Mouse (Mus musculus) retina, postnatal 7 days (tissue): Measurements from ENCODE around the gene Utf1.
A peak's percentile ranks its signal among the peaks of the same experiment; 100 is the strongest.

Experiments
- DNase-seq: peaks from one replicate; pipeline ENCODE4 v3.0.0-alpha.2; 2012; ENCODE audit warnings: low read depth, low spot score

Utf1 gene

DNA sequence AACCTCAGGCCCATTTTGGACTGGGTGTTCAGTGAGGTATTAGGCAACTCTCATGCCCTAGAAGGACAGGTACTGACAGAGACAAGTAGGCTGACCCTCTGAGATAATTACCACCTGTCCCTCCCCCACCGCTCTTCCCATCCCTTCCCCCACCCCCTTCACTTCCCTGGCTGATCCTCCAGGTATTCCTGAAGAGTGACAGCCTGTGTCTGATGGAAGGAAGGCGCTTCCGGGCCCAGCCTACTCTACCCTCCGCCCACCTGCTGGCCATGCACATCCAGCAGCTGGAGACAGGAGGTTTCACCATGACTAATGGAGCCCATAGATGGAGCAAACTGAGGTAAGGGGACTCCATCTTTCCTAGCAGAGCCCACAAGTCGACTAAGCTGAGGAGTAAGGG, 5.8 kb upstream of the Utf1 start:
- DNase-seq, result no peak

DNA sequence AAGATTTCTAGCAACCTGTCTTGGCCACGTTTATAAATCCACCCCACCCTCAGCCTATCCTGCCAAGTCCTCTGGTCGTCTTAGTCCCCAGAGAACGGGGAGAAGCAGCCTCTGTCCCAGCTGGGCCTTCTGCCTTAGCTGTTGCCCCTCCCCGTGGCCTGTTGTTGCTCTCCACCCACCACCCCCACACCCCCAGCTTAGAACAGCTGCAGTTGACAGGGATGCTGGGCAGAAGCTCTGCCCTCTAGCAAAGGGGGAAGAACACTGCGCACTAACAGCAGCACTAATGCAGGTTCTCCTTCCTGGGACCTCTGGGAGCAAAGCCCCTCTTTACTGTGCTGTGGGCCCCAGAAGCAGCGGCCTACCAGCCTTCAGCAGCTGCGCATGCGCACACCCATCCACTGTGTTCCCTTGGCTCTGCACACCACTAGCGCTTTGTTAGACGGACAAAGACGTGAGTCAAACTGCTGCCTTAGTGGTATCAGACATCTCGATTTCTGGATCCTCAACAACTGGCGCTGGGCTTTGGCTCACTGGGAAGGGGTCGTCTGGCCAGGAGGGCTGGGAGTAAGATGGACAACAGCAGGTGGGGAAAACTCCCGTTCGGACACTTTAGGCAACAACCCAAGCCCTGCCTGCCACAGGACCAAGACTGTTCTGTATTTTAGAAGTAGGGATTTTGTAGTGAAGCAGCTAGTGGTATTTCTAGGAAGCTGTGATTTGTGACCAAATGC, 2.9 kb upstream of the Utf1 start:
- no peak for DNase-seq

DNA sequence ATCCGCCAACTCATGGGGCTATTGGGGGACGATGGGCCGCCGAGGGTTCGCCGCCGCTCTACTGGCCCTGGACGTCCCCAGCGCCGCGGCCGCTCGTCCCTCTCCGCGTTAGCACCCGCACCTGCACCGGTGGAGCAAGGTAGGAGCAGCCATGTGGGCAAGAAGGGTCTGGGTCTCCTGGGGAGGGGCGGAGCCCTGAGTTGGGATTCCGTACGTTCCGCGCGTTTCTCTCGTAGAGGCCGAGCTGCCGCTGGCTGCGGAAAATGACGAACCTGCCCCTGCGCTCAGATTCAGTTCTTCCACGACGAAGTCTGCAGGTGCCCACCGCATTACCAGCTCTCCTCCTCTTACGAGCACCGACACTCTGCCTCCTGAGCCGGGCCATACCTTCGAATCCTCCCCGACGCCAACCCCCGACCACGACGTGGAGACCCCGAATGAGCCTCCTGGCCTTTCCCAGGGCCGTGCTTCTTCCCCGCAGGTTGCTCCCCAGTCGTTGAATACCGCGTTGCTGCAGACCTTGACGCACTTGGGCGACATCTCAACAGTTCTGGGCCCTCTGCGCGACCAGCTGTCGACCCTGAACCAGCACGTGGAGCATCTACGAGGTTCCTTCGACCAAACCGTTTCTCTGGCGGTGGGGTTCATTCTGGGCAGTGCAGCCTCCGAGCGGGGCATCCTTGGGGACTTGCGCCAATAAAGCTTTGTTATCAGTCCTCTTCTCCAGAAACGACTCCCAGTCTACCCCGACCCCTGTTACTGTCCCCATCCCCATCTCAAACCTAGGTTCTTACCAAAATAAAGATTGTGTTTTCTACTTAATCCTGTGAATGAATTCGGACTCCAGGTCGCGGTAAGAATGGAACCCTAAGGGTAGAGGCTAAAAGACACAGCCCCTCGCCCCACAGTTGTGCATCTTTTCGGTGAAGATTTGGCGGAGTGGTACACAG, 977 bp downstream of the Utf1 start:
- DNase-seq, result no peak

DNA sequence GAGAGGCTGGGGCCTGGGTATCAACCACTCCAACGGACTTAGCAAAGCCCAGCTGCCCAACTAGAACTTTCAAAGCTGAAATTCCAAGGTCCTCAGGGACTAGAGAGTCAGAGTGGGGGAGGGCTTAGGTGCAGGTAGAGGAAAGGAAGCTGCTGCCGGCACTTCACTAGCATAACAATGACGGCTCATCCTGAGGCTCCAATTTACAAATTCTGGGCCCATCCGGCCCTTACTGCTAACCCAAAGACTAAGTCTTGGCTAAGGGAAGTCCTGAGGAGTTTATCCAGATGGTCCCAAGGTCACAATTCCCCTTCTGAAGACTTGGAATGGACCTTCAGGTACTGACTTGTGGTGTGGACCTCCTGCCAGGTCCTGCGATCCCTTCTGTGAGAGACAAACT, 1.9 kb downstream of the Utf1 start:
- no peak for DNase-seq

DNA sequence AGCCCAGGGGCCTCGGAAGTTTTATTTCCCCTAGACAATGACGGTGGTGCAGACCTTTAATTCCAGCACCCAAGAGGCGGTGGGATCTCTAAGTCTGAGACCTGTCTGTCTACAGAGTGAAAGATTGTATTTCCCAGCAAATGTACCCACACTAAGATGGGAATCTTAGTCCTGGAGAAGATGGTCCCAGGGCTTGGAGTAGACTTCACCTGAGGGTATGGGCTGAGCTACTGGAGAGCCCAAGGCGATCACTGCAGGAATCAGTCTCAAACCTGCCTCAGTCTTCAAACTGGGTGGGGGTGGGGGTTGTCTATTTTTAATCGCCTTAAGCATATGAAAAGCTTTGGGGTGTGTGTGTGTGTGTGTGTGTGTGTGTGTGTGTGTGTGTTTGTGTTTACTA, 2.4 kb downstream of the Utf1 start:
- DNase-seq, result no peak

DNA sequence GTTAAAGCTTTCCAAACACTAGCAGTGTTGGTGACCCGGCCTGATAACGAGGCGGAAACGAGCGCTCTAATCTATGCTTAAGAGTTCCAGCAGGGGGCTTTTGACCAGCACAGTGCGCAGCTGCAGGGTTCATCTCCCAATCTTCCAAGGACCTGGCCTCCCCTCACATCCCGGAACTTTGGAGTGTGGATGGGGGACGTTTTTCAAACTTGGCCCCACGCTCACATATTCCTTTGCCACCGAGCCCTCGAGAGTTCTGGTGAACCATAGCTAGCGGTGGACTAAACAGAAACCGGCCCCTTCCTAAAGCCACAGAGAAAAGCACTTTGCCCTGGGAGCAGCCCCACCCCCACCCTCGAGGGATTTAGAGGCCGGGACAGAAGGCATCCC, 6.3 kb downstream of the Utf1 start:
- no peak for DNase-seq

DNA sequence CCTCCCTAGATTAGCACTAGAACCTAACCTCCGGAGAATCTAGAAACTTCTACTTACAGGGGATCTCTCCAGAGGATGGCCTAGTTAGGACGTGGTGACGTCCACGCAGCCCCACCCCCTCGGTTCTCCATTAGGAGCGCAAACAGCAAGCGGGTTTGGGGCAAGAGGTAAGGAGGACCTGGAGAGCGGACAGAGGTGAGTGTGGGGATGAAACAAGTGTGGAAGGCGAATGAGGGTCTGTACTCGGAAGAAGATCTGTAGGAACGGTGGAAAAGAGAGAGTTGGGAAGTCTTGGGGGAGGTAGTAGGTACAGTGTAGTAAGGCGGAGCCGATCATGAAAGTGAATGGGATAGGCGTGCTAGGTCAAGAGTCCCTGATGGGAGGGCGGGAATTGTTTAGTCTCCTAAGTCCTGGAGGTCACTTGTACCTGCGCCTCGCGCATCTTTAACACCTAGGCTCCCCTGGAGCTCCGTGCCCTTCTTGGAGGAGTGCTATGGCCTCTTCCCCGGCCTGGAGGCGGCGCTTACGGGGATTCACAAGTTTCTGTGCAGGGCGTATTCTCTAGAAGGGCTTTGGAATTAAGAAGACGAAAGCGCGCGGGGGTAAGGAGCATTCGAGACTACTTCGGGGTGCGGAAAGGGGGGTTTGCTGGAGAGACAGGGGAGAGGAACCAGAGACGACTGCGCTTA, 6.8 kb downstream of the Utf1 start:
- peak; percentile 21 for DNase-seq

DNA sequence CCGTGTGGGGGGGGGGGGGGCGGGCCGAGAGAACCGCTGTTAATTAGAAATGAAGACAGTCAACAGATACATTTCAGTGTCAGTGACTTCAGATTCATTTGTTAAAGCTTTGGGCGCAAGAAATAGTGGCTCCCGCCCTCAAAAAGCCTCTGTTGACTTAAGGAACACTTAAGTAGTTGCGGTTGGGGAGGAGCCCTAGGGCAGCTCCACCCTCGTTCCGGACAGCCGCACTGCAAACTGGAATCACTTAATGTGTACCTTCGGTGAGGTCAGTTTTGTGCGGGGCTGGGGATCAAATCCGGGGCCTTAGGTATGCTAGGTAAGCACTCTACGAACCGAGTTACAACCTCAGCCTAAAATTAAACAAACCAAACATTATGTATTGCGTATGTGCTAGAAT, 7.5 kb downstream of the Utf1 start:
- no peak for DNase-seq

DNA sequence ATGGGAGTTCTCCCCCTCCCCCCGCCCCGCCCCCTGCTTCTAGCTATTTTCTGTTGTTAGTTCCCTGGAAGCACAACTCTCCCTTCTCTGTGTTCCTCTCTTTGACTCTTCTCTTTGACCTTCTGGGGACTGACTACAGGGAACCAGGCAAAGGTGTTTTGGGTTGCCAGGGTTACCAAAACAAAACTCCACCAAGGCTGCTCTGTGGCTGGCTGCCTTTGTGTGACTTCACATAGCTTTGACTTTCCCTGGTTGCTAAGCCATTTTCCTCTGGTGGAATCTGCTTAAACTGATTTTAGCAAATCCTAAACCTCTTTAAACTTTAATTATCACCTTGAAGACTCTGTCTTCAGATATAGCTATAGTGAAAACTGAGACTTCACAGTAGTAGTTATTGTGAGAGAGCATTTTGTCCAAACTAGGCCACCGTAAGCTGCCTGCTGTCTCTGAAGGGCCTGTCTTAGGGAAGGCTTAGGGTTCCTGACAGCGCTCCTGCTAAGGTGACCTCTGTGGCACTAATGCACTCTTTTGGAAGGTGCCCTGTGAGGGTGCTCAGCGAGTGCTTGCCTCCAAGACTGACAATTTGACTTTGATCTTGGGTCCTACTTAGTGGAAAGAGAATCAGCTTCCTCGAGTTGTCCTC, 8.5 kb downstream of the Utf1 start:
- no peak for DNase-seq

DNA sequence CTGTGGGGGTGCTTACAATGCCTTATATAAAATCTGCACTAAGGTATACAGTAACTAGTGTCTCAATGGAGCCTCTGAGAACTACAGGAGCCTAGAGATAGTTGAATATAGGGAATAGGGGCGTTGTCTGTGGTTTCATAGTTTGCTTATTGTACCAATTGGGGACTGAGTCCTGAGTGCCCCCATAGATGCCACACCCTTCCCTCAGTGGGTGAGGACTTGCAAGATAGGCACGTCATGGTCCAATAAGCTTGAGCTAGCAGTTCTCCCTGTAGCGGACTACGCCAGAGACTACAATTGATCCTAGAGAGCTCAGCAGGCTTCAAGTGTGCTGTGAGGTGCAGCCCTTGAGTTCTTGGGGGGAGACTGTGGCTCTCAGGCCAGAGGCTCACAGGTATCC, 11.9 kb downstream of the Utf1 start:
- DNase-seq, result no peak

DNA sequence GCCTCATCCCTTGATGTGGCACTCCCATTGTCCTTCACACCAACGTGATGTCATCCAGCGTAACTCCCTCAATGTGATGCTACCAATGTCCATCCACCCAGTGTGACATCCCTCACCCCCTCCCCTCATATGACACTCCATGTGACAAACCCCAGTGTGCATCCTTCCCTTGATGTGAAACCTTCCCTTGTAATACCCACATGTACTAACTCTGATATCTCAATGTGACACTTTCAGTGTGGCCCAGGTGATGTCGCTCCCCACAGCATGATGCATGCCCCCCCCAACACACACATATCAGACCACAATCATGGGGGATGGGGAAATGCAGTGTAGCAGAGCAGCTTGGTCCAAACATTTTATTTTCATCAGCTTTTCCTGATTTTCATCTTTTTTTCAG, 13.1 kb downstream of the Utf1 start:
- no peak for DNase-seq

DNA sequence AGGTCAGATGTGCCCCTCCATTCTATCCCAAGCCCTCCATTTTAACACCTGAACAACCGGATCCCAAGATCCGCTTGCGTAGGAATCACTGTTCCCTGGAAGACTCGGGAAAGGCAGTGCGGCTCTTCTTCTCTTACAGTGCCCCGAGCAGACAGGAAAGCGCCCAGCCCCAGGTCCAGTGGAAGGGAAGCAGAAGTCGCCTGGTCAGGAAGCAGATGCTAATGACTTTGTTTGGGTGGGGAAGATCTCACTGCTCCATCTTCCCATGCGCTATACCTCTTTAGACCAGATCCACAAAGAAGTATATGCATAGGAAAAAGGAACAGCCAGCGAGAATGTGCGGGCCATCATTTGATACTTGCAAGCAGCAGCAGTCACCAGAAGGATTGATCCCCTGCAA, 13.8 kb downstream of the Utf1 start:
- no peak for DNase-seq

DNA sequence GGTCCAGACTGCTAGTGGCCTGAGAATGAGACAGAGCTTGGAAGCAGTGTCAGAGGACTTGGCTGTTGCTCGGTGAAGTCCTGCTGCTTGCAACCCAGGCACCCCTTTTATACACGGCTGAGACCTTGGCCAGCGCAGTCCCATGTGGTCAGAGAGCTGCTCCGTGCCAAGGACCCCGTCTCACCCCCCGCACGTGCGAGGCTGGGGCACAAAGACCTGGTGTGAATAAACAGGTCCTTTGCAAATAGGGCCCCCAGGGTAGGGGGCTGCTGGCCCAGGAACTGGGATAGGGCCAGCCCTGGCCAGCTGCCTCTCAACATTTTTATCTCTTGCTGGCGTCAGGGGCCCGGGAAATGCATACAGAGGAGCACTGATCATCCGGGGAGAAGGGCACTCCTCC, 14.4 kb downstream of the Utf1 start:
- no peak for DNase-seq

DNA sequence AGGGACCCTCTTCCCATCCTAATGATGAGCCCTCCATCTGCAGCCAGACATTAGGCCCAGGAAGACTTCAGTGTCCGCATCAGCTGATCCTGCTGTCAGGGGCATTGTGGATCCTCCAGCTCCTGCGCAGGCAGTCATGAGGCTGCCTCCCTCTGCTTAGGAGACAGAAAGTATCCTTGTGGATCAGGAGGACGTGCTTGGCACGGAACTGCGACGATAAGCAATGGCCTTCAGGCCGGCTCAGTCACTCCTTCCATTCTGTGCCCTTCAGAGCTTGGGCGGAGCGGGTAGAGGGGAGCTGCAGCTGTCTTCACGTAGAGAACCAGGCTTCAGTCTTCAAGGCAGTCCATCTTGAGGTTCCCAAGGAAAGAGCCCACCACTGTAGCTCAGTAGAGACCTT, 17.6 kb downstream of the Utf1 start:
- DNase-seq, result no peak

DNA sequence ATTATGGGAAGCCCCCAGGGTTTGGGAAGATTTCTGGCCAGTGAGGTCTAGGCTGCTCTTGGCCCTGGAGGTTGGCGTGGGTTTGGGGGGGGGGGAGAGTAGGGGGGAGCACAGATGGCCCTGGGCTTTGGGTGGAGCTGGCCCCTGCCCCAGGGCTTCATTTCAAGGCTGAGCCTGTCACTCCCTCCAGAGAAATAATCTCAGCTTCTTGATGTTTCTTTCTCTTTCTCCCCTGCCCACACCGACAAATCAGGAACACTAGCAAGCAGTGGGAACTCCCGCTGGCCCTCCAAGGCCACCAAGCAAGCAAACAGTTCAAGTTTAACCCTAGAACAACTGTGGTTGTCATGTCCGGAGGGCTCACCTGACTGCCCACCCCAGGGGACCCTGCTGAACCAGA, 20.2 kb downstream of the Utf1 start:
- no peak for DNase-seq

DNA sequence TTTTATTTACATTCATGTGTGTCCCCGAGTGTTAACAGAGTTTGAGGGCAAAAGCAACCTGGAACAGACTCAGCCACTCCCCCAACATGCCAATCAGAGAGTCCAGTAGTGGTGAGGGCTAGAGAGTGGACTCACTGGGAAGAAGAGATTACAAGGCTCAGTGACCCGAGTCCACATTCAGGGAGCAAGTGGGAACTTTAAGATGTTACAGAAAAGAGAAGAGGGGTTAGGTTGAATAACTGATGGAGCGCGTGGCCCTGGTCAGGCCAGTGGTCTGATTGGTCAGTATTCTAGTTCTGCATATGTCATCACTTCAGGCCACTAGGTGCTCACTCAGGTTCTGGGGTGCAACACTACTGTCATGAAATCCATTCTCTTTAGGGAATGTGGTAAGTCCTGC, 23.6 kb downstream of the Utf1 start:
- DNase-seq, result no peak

DNA sequence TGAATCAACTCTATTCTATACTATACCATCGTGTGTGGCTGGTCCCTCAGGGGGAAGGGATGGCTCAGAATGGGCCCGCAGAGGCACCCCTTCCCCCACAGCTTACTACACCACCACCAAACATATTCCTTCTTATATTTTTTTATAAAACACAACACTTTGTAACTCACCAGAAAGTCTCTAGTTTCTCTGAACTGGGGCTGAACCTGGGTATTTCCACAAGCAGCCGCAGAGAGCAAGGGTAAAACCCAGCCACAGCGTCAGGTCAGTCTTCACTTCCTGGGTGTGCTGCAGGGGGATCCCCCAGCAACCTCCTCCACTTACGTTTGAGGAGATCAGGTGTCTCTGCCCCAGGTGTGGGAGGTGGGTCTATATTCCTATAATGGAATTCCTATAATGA, 24.8 kb downstream of the Utf1 start:
- no peak for DNase-seq

DNA sequence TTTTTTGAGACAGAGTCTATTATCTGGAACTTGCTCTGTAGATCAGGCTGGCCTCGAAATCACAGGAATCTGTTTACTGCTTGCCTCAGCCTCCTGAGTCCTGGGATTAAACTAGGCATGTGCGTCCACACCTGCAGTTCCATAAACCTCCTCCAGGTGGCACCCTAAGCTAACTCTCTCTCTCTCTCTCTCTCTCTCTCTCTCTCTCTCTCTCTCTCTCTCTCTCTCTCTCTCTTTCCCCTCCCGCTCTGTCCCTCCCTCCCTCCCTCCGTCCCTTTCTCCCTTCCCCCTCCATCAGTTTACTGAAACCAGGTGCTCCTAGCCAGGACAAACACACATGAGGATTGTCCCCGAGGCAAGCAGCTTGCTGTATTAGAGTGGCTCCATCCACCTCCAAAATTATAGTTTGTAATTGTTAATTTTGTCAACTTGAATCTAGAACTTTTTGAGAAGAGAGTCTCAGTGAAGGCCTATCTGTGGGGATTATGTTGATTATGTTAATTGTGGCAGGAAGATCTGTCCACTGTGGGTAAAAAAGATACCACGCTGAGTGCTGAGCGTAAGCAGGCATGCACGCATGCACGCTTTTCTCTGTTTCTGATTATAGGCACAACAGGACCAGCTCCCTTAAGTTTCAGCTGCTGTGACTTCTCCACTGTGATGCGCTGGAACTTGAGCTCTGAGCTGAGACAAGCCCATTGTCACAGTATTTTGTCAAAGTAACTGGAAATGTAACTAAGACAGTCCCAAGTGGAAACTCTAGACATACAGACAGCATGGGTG, 25.9 kb downstream of the Utf1 start:
- peak; percentile 74 for DNase-seq

DNA sequence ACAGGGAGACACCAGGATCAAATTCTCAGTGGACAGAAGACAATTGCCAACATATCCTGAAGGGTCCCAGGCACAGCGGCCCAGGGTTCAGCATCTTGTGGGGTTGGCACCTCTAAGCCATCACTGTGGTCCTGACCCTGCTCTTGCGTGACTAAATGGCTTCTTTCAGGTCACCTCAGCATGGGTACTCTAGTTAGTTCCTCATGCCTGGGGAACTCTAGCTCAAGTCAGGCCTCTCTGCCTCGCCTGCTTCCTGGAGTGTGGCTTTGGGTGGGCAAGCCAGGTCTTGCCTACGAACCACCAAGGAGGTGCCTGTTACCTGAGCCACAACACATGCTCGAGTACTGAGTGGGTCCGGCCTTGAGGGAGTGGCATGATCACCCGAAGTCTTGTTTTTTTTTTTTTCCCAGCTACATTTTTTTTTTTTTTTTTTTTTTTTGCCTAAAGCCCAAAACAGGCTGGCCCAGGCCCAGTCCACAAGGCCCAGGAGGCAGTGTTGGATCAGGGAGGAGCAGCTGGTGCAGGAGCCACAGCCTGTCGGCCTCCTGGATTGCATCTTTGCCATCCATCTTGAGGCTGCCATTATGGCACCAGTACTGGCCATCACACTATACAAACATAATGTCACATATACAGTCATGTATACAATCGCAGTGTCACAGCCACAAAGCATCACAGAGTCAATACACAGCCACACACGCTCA, 26.8 kb downstream of the Utf1 start:
- DNase-seq, result no peak

DNA sequence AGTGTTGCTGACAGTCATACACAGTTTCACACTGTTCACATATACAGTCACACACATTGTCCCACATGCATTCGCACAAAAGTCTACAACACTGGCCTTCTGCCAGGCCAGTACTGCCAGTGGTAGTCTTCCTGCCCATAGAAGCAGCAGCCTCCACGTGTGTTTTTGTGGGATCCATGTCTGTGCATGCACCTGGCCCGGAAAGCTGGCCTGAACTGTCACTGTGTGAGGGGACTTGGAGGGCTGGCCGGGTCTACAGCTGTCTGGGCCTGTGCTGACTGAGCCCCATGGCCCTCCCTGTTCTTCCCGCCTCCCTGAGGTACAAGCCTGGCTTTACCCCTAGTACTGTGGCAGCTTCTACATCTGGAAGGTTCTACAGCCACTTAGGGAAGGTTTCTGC, 27.4 kb downstream of the Utf1 start:
- no peak for DNase-seq

DNA sequence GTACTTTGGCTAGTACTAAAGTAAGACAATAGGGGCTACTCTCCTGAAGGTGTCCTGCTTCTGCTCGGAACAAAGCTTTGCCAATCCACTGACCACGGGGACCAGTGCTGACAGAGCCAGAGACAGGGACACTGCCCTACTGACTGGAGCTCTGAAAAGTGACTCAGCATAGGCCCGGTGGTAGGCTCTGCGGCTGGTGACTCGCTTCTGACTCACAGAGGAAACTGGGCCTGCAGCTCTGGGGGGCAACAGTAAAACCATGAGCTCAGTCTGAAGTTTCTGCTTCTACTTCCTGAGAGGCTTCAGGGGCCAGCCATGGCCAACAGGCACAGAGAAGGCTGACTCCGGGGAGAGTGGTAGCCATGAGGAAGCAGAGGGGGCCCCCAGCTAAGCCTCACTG, 27.8 kb downstream of the Utf1 start:
- no peak for DNase-seq
